Mouse (Mus musculus) cerebellum, adult 11-12 months (tissue): ENCODE data around the gene Timm22.

ENCODE experiments used
- DNase-seq: peaks from one replicate; pipeline ENCODE4 v3.0.0; 2022

The Timm22 gene

DNA sequence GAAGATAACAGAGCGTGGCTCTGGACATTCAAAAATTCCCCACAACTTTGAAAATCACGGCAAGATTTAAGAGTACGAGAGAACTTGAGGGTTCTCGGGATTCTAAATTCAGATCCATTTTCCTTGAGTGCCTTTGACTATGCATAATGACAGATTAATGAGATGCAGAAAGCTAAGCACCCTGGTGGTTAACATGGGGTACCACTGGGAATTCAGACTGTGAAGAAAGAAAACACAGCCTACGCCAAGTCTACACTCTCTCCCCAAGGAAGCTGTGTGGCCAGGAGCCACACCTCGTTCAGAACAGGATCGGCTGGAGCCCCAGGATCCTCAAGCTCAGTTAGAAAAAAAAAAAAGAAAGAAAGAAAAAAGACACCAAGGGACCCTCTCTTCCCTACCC is 14.2 kb upstream of the Timm22 start:
- DNase-seq: no peak

DNA sequence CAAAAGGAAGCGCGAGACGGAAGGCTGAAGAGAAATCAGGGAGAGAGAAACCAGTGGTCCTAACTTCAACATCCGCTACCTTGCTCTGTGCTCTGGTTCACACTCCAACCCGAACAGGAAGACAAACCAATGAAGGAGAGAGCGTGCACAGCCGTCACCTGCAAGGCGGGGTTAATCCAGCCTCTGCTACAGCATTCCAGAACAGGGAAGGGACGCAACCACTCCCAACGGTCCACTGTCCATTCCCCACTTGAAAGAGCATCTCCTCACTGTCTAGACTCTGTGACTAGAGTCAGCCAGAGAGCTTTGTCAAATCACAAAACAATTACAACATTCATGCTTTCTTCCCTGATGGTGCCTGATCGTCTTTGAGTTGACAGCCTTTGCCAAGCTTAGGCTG is 13.8 kb upstream of the Timm22 start:
- no peak for DNase-seq

DNA sequence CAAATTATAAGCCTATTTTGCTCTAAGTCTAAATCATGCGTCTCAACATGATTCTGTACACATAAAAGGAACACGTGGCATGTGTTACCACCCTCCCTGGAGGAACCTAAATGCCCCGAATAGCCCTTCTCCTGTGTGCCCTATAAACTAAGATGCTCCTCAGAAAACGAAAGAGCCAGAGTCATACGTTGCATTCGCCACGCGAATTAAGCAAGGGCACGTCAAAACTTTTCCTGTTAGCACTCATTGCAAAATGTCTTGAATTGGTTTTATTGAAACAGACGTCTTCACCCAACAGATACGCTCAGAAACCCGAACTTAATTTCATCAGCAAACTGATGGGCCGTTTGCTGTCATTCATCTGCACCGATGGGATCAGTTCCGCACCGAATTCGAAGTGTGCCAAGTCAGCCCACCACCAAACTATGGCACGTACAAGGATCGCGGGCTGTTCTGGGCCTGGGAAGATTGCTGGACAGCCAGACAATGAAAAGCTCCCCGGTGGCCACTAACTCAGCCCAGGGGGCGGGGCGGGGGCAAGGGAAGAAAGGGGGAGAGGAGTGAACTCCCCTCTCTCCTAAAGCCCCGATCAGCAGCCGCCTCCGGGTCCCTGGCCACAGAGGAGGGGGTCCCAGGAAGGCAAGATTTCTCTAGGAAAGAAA is 9.0 kb upstream of the Timm22 start:
- peak; percentile 61 for DNase-seq

DNA sequence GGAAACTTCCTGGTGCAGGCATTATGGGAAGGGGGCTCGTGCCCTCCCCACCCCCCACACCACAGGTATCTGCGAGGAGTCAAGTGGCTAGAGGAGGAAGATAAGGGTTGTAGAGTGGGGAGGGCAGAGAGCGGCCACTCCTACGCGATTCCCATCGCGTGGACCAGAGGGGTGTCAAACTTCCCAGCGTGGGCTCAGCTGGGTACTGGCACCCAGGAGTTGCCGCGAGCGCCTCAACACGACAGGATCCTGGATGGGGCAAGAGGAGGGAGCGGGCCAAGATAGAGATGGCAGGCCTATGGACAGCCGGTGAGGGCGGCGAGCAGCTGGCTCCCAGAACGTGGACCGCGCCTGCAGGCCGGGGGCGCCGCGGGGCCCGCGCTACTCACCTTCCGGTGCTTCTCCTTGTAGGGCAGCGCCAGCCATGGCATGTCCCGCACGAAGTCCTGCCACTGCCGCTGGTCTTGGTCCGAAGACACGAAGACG is 8.4 kb upstream of the Timm22 start:
- peak; percentile 71 for DNase-seq

DNA sequence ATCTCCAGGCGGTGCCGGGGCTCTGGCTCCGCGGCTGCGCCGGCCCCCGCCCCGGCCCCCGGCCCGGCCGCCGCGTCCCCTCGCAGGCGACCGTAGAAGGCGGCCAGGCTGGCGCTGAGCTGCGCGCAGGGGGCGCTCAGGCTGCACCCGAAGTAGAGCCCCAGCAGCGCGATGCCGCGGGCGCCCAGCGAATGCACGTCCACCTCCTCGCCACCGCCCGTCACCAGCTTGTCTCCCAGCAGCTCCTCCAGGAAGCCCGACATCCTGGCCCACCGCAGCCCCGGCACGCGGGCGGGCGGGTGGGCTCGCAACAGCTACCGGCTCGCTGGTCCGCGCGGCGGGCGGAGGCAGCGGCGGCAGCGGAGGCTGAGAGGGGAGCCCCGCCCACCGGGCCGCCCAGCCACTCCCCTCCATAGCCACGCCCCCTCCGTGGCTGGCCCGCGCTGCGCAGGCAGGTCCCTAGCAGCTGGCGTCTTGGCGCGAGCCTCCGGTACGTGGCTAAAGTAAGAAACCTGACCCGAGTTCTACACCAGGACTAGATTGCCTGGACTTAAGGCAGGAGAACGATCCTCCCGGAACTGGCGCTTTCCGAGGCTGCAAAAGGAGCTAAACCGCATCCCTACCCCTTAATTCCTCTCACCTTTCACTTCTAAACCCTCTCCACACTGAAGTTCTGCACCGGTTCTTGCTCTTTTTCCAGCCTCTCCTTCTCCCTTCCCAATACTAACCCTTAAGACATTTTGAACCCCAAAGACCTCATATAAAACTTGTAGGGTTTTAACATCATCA is 7.8 kb upstream of the Timm22 start, which contains the start of gene Nxn:
Gene Nxn, minus strand, starts transcription at position 343 of the 789 bp plus-strand sequence.
- DNase-seq: peak; percentile 92

DNA sequence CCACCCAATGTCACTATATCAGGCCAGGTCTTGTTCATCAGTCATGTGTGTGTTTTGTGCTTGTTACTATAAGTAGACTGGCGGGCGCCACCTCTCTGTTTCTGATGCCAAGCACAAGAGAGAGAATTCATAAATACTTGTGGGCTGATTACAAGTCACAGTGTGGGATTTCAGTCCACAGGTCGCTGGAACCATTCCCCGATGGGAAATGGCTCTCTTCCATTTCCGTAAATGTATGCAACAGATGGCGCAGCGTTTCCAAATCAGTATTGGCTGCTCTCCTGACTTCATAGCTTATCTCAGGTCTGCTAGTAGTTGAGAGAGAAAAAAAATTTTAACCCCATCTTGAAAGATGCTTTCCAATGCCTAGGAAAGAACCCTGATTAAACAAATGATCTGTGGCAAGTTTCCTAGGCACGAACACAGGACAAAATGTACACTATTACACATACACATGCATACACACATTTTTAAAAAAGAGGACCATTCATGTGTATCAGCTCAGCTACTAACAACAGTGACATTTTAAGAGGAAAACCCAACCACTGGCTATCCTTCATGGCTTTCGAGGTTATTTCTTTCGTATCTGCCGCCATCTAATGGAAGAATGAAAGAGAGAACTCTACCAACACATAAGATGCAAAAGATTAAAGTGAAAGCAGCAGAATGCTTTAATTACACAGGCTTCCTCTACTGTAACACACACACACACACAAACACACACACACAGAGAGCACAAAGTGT is 7.0 kb upstream of the Timm22 start:
- peak; percentile 79 for DNase-seq

DNA sequence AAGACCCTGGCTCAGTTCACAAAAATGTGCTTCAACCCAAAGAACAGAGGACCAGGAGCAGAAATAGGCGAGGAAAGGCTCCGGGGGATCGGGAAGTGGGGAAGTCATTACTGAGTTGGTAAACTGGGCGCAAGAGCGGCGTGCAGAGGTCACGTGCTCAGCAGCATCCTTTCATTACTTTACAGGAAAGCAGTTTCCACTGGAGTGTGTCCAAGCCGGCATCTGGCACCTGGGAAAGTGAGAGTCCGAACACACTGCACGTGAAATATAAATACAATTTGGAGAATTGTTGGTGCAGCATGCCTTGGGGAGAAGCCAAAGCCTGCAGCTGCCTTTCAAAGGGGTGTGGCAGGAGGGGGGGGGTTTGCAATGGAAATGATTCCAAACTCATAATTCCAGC is 5.4 kb upstream of the Timm22 start:
- no peak for DNase-seq

DNA sequence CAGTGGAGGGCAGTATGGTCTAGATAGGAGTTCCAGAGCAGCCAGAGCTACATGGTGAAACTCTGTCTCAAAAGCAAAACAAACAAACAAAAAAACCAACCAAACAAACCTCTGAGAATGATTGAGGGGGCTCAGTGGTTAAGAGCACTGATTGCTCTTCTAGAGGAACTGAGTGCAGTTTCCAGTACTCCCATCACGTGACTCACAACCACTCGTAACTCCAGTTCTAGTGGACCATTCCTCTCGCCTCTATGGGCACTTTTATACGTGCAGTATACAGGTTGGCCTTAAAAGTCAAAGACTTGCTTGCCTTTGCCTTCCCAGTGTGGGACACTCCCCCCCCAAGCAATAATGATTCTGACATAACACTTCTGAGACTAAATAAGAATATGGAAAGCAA is 1.6 kb upstream of the Timm22 start:
- DNase-seq: no peak

DNA sequence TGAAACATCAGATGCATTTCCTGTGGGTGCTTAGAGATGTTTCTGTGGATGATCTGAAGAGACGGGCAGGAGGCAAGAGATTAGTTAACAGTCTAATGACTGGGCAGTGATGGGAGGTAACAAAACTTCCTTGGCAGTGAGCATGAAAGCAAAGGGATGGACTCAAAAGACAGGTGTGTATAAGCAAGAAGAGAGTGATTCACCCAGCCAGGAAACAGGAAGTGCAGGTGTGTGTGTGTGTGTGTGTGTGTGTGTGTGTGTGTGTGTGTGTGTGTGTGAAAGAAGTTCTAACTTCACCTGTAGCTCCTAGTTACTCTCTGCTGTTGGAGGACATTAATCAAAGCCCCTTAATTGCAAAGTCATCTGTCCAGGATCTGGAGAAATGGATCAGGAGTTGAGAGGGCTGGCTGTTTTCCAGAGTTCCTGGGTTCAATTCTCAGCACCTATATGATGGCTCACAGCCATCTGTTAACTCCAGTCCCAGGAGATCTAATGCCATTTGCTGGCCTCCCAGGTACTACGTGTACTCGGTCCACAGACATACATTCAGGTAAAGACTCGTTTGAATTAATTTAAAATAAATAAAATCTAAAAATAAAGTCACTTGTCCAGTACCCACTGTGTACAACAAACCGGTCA is 1.0 kb upstream of the Timm22 start:
- peak; percentile 44 for DNase-seq

DNA sequence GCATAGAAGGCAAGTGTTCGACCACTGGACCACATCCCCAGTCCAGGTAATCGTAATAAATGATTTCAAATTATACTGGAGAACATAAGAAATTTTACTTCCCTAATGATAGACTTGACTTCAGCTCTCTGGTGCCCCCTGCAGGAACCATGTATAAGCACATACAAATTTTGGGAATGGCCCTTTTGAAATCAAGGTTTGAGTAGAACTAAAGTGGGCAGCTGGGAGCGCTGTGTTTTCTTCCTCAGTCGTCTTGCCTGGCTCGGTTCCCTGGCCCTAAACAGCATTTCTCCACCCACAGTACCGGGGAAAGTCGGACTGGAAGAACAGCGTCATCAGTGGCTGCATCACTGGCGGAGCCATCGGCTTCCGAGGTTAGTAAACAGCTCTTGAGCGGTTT is 4.1 kb downstream of the Timm22 start:
- peak; percentile 39 for DNase-seq

DNA sequence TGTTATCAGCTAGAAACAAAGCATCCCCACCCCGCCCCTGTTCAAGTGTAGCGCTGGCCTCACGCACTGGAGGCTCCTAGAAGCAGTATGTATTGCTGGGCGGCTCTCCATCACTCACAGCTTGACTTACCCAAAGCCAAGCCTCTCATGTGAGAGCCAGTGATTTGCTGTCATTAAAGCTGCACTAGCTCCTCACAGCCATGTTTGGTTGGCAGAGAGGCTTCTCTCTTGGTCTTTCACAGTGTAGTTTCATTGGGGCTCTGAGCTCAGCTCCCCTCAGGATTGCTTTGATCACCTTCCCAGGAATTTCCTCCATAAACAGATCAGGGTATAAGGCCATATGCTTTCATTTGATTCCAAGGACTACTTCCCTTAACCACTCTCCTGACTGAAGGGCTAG is 6.5 kb downstream of the Timm22 start:
- DNase-seq: no peak

DNA sequence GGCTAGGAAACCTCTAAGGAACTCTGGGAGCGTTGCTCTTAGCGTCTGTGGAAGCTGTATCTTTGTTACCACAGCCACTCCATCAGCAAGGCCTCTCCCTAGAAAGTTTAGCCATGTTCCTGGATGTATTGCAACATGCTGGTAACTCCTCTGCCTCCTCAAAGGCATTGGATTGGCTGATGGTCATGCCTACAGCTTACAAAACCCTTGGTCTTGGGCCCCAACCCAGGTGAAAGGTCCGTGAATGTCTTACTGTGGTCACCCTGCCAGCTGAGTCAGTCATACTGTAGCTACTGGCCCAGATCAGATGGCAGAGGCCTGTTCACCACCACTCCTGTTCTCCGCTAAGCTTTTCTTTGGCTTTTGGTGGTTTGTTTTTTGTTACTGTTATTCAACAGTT is 8.2 kb downstream of the Timm22 start:
- DNase-seq: no peak

DNA sequence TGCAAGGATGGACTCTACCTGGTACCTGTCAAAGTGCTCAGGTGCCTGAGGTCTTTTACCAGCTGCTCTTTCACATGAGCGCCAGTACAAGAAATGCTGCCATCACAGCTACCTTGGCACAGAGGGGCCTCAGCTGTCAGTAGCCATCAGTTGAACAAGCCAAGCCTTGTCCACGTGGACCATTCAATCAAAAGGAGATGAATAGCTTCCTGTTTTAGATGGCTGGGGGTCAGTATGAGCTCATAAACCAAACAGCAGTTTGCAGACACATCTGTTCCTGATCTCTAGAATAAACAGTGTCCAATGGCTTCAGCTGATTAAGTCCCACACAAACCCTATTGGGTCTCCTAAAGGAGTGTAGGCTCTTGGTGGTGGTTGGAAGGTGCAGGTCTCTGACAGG is 9.2 kb downstream of the Timm22 start:
- no peak for DNase-seq

DNA sequence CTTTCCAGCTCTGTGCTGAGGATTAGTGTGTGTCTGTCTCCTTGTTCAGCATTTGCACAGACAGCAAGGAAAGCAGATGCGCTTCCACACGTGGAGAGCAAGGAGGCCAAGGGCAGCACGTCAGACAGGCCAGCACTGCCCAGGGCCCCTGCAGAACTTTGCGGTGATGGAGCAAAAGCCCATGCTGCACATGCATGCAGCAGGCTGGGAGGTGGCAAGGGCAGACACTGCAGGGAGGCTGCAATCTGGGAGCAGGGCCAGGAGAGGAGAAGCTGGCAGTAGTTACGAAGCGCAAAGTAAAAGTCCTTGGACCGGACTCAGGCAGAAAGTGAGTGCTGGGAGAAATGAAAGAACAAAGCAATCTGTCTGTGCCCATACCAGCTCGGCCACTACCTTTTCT is 11.7 kb downstream of the Timm22 start:
- DNase-seq: peak; percentile 66

DNA sequence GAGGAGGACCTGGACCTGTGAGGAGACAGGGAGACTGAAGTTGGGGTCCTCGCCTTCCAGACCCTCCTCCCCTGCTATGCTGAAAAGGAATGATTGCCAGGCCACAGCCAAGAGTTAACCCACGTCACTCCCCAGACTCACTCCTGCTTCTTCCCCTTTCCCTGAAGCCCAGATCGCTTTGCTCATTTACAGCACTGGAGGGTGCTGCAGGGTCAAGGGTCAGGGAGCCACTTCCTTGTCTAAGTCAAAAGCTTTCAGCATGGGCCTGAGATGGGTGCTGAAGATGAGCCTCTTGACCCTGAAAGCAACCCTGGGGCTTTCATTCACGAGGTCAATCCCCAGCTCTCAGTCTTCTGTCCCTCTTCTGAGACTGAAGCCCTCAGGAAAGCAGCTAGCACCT is 12.4 kb downstream of the Timm22 start:
- no peak for DNase-seq

DNA sequence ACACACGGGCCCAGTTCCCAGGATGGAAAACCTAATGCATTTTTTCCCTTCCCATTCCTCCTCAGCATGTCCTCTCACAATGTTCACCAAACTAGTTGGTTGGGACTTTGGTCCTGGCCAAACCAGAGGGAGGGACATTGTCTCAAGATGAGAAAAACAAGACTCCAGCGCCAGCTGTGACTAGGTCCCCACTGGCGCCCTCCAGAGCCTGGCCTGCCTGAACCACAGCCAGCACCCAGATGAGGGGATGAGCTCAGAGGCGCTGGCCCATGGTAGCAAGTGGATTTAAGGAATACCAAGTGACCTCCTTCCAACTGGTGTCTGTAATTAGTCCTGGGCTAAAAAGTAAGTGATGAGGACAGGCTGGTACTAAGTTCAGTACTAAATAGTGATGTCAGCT is 14.1 kb downstream of the Timm22 start:
- no peak for DNase-seq

DNA sequence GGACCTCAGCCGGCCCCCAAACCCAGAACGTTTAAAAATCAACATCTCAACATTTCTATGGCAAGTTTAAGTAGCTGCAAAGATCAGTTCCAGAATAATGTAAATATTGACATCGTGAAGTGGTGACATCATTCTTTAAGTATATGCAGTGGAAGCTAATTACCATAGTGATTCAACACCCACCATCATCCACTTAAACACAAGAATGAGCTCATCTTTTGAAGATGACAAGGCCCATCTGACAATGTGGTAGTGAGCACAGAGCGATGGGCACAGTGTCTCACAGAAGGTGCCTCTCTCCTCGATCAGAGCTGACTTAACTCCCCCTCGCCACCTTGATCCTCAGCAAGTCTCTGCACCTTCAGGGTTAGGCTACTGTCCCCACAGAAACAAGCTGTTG is 19.0 kb downstream of the Timm22 start:
- no peak for DNase-seq

DNA sequence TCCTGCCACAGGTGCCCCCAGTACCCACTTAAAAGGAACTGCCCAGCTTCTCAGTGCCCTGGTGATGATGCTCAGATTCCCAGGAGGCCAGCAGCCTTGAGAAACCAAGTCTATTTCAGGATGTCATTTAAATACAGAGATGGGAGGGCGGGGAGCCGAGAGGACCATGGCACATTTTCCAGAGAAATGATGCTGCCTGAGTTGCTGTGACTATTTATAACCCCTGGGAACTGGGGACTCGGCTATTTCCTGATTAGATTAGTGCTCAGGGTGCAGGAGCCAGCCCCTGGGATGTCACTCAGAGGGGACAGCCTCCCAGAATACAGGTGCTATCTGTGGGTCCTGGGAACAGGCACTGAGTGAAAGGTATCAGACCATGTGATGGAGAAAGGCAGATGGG is 21.0 kb downstream of the Timm22 start:
- no peak for DNase-seq

DNA sequence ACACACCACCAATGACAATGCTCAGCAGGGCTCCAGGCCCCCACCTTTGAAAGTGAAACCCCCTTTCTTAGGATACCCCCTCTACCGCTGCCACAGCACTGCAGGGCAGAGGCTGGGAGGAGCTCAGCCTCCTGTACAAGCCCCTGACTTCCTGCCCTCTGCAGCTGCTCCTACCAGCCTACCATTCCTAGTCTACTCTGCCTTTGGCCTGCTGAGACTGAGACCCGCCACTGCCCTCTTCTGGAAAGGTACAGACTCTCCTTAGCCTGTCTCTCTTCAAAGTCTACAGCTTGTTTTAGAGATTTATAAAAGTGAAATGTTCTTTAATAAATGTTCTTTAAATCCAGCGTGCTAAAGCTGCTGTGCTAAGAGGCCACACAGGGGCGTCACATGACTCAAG is 22.3 kb downstream of the Timm22 start:
- no peak for DNase-seq

DNA sequence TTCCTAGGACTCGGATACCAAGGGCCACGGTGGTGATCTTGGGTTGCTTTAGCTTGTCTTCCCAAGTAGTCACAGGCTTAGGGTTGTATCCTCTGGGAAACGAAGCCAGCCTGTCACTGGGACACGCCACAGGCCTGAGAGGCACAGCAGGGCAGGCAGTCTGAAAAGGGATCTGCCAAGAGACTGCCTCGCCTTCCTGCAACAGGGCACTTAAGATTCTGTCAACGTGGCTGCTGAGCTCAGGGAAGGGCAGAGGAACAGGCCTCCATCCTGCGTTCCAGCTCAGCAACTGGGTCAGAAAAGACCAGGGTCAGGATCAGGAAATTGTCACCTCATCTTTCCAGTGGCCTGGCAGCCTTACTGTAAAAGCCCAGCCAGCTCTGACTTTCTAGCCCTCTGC is 22.8 kb downstream of the Timm22 start:
- DNase-seq: no peak

DNA sequence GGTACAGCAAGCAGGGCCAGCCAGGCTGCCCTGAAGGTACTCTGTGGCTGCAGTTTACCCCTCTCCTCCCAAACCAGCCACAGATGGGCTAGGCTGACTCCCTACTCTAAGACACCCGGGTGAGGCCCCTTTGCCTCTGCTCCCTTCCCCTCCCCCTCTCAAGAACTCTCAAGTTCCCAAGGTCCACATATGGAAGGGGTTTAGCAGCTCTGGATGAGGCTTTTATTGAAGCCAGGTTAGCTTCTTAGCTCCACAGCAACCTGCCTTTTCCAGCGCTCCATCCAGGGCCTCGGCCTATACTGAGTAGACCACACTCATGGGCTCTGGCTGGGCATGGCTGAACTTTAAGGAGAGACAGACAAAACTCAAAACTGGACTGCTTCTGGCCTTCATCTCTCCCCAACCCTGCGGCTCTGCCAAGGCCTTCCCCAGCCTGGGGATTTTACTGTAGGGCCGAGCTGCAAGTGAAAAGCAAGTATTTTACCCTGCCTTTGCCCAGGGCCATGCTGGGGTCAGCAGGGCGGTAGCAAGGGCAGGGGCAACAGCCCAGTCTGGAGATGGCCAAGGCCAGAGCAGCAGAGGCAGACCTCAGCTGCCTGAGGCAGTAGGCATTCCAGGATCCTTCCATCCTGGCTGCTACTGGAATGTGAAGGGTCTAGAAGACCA is 23.3 kb downstream of the Timm22 start:
- no peak for DNase-seq

DNA sequence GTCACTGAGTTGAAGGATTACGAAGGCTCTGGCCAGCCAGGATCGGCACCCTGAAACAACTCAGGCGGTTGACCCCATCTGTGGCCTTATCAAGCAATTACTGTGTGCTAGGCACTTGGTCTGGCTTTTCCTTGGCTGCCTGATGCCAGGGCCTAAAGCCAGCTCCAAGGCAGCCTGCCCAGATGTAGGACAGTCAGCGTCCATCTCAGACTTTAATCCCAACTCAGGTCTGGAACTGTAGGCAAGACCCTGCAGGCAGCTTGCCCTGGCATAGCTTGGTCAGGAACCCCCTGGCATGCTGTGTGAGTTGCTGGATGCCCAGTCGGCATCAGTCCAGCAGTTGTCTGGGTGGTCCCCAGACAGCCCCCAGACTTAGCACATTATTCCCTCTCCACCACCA is 29.3 kb downstream of the Timm22 start:
- no peak for DNase-seq
